Mouse (Mus musculus) splenic B cell, adult 2 months (primary cell): Measurements from ENCODE around the gene Efcab6.

Experiments
- DNase-seq: peaks from one replicate; pipeline ENCODE4 v3.0.0-alpha.2; 2011; ENCODE audit warnings: low read depth, low spot score
- H3K27me3 ChIP-seq: 2 replicates; pipeline ENCODE4 v1.6.1; 2012; ENCODE audit warnings: mild to moderate bottlenecking, low read length, moderate library complexity, mixed read lengths; ENCODE audit not compliant: control insufficient read depth, poor library complexity, insufficient read depth, severe bottlenecking
- H3K36me3 ChIP-seq: 2 replicates; pipeline ENCODE4 v1.6.1; 2012; ENCODE audit warnings: mild to moderate bottlenecking, low read length, moderate library complexity, mixed read lengths; ENCODE audit not compliant: control insufficient read depth, poor library complexity, insufficient read depth, severe bottlenecking

The Efcab6 gene

GRCm38 (mm10) chr15:83848193-83848592 lies 217.0 kb downstream of the Efcab6 start:
- DNase-seq, result no peak
- no peaks in the 10 kb centered on the region for H3K27me3 ChIP-seq
- H3K36me3 ChIP-seq, result no peaks in the 10 kb centered on the region

- Histone ChIP-seq H3K36me3 (no peaks in the 10 kb centered on the region), H3K27me3 (no peaks in the 10 kb centered on the region)
- no peak for DNase-seq
Measured at GRCm38 (mm10) chr15:83847512-83847911, 217.7 kb downstream of the Efcab6 start.

GRCm38 (mm10) chr15:83846592-83846991 lies 218.6 kb downstream of the Efcab6 start:
- no peak for DNase-seq
- Histone ChIP-seq H3K27me3 (no peaks in the 10 kb centered on the region), H3K36me3 (no peaks in the 10 kb centered on the region)

GRCm38 (mm10) chr15:83845734-83846133 lies 219.4 kb downstream of the Efcab6 start:
- Histone ChIP-seq H3K27me3 (no peaks in the 10 kb centered on the region), H3K36me3 (no peaks in the 10 kb centered on the region)
- no peak for DNase-seq

- Histone ChIP-seq H3K27me3 (no peaks in the 10 kb centered on the region), H3K36me3 (no peaks in the 10 kb centered on the region)
- no peak for DNase-seq
Measured at GRCm38 (mm10) chr15:83842915-83843789, 222.0 kb downstream of the Efcab6 start.

GRCm38 (mm10) chr15:83842419-83842818 lies 222.8 kb downstream of the Efcab6 start:
- no peaks in the 10 kb centered on the region for H3K36me3 ChIP-seq
- DNase-seq, result no peak
- H3K27me3 ChIP-seq, result no peaks in the 10 kb centered on the region

- H3K27me3 ChIP-seq, result no peaks in the 10 kb centered on the region
- no peak for DNase-seq
- H3K36me3 ChIP-seq, result no peaks in the 10 kb centered on the region
Measured at GRCm38 (mm10) chr15:83840950-83841719, 224.0 kb downstream of the Efcab6 start.

- Histone ChIP-seq H3K36me3 (no peaks in the 10 kb centered on the region), H3K27me3 (no peaks in the 10 kb centered on the region)
- DNase-seq, result no peak
Measured at GRCm38 (mm10) chr15:83832265-83832664, 232.9 kb downstream of the Efcab6 start.

- Histone ChIP-seq H3K27me3 (no peaks in the 10 kb centered on the region), H3K36me3 (no peaks in the 10 kb centered on the region)
- DNase-seq, result no peak
Measured at GRCm38 (mm10) chr15:83829226-83829625, 236.0 kb downstream of the Efcab6 start.

GRCm38 (mm10) chr15:83828011-83828410 lies 237.2 kb downstream of the Efcab6 start:
- no peak for DNase-seq
- Histone ChIP-seq H3K36me3 (no peaks in the 10 kb centered on the region), H3K27me3 (no peaks in the 10 kb centered on the region)
